Mouse (Mus musculus) hindbrain, embryonic 13.5 days (tissue): Measurements from ENCODE around the gene Btg3. TPM values are rescaled to one million over a fixed set of nuclear protein-coding genes. Genes with fewer than 3 reads are reported as not detected.

Source experiments
- ATAC-seq: fragments of 200-750 bp; cut with Nextera tagmentation; 2 replicates; pipeline ENCODE4 v1.8.0; 2017; ENCODE audit warnings: moderate TSS enrichment; ENCODE audit not compliant: low FRiP score
- H3K27ac ChIP-seq: fragments of 300-500 bp; sonication (generic); 2 replicates; pipeline ENCODE4 v1.5.1; 2015; ENCODE audit warnings: inconsistent platforms, mild to moderate bottlenecking, moderate library complexity
- H3K27me3 ChIP-seq: fragments of 300-500 bp; sonication (generic); 2 replicates; pipeline ENCODE4 v1.6.1; 2015; ENCODE audit warnings: mild to moderate bottlenecking, inconsistent platforms
- H3K36me3 ChIP-seq: fragments of 300-500 bp; sonication (generic); 2 replicates; pipeline ENCODE4 v1.6.1; 2015; ENCODE audit warnings: mild to moderate bottlenecking, inconsistent platforms
- H3K4me1 ChIP-seq: fragments of 300-500 bp; sonication (generic); replicated peaks from 2 replicates; pipeline ENCODE4 v1.6.1; 2015; ENCODE audit warnings: inconsistent platforms
- H3K4me2 ChIP-seq: fragments of 300-500 bp; sonication (generic); 2 replicates; pipeline ENCODE4 v1.6.1; 2015; ENCODE audit warnings: inconsistent platforms, mild to moderate bottlenecking, moderate library complexity
- H3K4me3 ChIP-seq: fragments of 300-500 bp; sonication (generic); 2 replicates; pipeline ENCODE4 v1.5.1; 2015; ENCODE audit warnings: mild to moderate bottlenecking, inconsistent platforms
- H3K9ac ChIP-seq: fragments of 300-500 bp; sonication (generic); 2 replicates; pipeline ENCODE4 v1.6.1; 2015; ENCODE audit warnings: mild to moderate bottlenecking, inconsistent platforms
- H3K9me3 ChIP-seq: fragments of 300-500 bp; sonication (generic); 2 replicates; pipeline ENCODE4 v1.6.1; 2016; ENCODE audit warnings: inconsistent platforms
- WGBS: fragments of 180-500 bp; shearing (Covaris S2); methylation state at CpG from one replicate; pipeline ENCODE4 v1.1.7; 2015; 5-methylcytosine and 5-hydroxymethylcytosine counted together
- polyA plus RNA-seq: library from polyadenylated mRNA; unstranded; fragments of >200 nt; fragmentation: Nextera tagmentation; extraction: Ambion mirVana; gene quantifications from 2 replicates; pipeline ENCODE4 v1.2.1, GENCODE M21; 2015

The Btg3 gene
- polyA plus RNA-seq, result 22.4 and 26.1 TPM in 2 replicates

GRCm38 (mm10) chr16:78376745-78377570, at the start of gene Btg3:
Gene Btg3 (minus strand): TSS chr16:78377192.
- peak within 1 kb of the TSS; percentile 75 for H3K27ac ChIP-seq
- H3K27me3 ChIP-seq, result no peaks in the 10 kb centered on the region
- peak within 1 kb of the TSS; percentile 85 for H3K9ac ChIP-seq
- H3K4me2 ChIP-seq, result peak within 1 kb of the TSS; percentile 66
- ATAC-seq, result peak; percentile 97
- 3% methylated on average over 56 of the region's 57 CpGs for WGBS
- peaks cover 6% of the 10 kb centered on the region; the same call in 1 of the 2 replicates for H3K36me3 ChIP-seq
- peaks cover 11% of the 10 kb centered on the region for H3K4me1 ChIP-seq
- peak within 1 kb of the TSS; percentile 87 for H3K4me3 ChIP-seq
- H3K9me3 ChIP-seq, result no peaks in the 10 kb centered on the region

DNA sequence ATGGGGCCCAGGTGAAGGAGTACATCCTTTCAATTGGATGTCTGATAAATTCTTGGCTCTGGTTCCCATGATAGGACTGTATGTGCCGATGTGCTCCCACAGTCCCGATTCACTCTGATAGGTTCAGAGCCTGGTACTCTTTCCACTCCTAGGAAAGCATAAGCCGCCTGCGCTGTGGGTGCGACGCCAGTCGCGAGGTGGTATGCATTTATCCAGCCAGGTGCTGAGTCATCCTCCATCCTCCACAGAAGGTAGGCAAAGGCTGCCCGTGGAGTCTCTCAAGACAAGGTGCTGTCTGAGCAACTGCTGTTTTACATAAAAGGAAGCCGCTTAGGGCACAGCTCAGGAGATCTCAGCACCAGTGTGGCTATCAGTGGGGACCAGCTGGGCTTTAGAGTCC, 40.7 kb upstream of the Btg3 start:
- ATAC-seq, result no peak
- 69% methylated on average over 10 of the region's 10 CpGs for WGBS
- H3K4me1 ChIP-seq, result no peaks in the 10 kb centered on the region
- no peak overlapping the region for H3K4me2 ChIP-seq
- H3K36me3 ChIP-seq, result no peaks in the 10 kb centered on the region
- H3K9me3 ChIP-seq, result 0 out of 2 replicates have a peak, but pooled peaks cover 4% of the 10 kb centered on the region
- H3K27ac ChIP-seq, result no peak overlapping the region
- no peak overlapping the region for H3K9ac ChIP-seq
- H3K27me3 ChIP-seq, result no peaks in the 10 kb centered on the region
- H3K4me3 ChIP-seq, result no peak overlapping the region

DNA sequence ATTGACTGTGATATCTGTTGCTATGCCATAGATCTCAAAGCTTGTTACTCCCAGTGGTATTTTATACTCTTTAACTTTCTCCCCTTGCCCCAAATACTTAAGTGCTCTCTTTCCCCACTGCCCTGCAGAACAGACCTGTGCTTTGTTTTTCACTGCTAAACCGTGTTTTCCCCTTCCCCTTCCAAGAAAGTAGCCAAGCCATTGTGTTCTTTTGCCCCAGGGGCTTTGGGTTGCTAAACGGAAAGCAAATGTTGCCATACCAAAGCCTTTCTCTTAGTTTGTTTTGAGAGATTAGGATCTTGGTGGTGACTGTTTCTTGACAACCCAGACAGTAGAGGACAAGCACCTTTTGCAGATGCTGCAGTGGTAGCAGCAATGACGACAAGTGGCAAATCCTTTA, 39.5 kb upstream of the Btg3 start:
- H3K9me3 ChIP-seq, result 0 out of 2 replicates have a peak, but pooled peaks cover 4% of the 10 kb centered on the region
- no peak overlapping the region for H3K4me2 ChIP-seq
- H3K27ac ChIP-seq, result no peak overlapping the region
- ATAC-seq, result no peak
- no peaks in the 10 kb centered on the region for H3K36me3 ChIP-seq
- no peaks in the 10 kb centered on the region for H3K4me1 ChIP-seq
- no peaks in the 10 kb centered on the region for H3K27me3 ChIP-seq
- 13% methylated on average over 3 of the region's 3 CpGs for WGBS
- H3K4me3 ChIP-seq, result no peak overlapping the region
- no peak overlapping the region for H3K9ac ChIP-seq

DNA sequence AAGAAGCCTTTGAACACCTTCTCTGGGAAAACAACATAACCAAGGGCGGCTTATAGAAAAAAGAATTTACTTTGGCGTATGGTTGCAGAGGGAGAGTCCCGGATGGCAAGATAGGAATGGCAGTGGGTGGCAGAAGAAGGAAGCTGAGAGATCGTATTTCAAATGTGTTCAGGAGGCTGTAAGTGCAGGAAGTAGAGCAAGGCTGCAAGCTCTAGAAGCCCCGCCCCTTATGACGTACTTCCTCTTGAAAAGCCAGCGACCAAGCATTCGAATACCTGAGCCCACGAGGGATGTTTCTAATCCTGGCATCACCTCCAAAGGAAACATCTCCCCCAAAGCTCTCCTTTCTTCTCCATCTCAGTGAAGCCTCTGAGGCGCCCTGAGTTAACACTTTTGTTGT, 33.0 kb upstream of the Btg3 start:
- Histone ChIP-seq H3K27ac (no peak overlapping the region), H3K9ac (no peak overlapping the region), H3K27me3 (no peaks in the 10 kb centered on the region), H3K36me3 (no peaks in the 10 kb centered on the region), H3K9me3 (0 out of 2 replicates have a peak, but pooled peaks cover 4% of the 10 kb centered on the region), H3K4me3 (no peak overlapping the region), H3K4me1 (no peaks in the 10 kb centered on the region), H3K4me2 (no peak overlapping the region)
- 93% methylated on average over 10 of the region's 10 CpGs for WGBS
- no peak for ATAC-seq

- Histone ChIP-seq H3K4me3 (no peak overlapping the region), H3K9ac (no peak overlapping the region), H3K4me1 (no peaks in the 10 kb centered on the region), H3K9me3 (no peaks in the 10 kb centered on the region), H3K27ac (no peak overlapping the region), H3K4me2 (no peak overlapping the region), H3K36me3 (no peaks in the 10 kb centered on the region), H3K27me3 (no peaks in the 10 kb centered on the region)
- ATAC-seq, result no peak
- 91% methylated on average over 6 of the region's 6 CpGs for WGBS
Observed at GRCm38 (mm10) chr16:78407855-78408254, 30.9 kb upstream of the Btg3 start.

GRCm38 (mm10) chr16:78406657-78407056, 29.7 kb upstream of the Btg3 start:
- H3K4me1 ChIP-seq, result no peaks in the 10 kb centered on the region
- no peaks in the 10 kb centered on the region for H3K27me3 ChIP-seq
- H3K9me3 ChIP-seq, result no peaks in the 10 kb centered on the region
- H3K36me3 ChIP-seq, result no peaks in the 10 kb centered on the region
- WGBS, result 84% methylated on average over 2 of the region's 2 CpGs
- no peak overlapping the region for H3K4me3 ChIP-seq
- no peak overlapping the region for H3K9ac ChIP-seq
- no peak for ATAC-seq
- H3K4me2 ChIP-seq, result no peak overlapping the region
- no peak overlapping the region for H3K27ac ChIP-seq

- H3K27me3 ChIP-seq, result no peaks in the 10 kb centered on the region
- H3K4me3 ChIP-seq, result no peak overlapping the region
- H3K9ac ChIP-seq, result no peak overlapping the region
- no peak for ATAC-seq
- WGBS, result 62% methylated on average over 2 of the region's 2 CpGs
- no peak overlapping the region for H3K27ac ChIP-seq
- H3K9me3 ChIP-seq, result no peaks in the 10 kb centered on the region
- H3K36me3 ChIP-seq, result no peaks in the 10 kb centered on the region
- no peaks in the 10 kb centered on the region for H3K4me1 ChIP-seq
- H3K4me2 ChIP-seq, result no peak overlapping the region
Observed at GRCm38 (mm10) chr16:78402316-78402715, 25.3 kb upstream of the Btg3 start.

- H3K4me3 ChIP-seq, result no peak overlapping the region
- WGBS, result 91% methylated on average over 3 of the region's 3 CpGs
- ATAC-seq, result no peak
Observed at GRCm38 (mm10) chr16:78399423-78399822, 22.4 kb upstream of the Btg3 start.

DNA sequence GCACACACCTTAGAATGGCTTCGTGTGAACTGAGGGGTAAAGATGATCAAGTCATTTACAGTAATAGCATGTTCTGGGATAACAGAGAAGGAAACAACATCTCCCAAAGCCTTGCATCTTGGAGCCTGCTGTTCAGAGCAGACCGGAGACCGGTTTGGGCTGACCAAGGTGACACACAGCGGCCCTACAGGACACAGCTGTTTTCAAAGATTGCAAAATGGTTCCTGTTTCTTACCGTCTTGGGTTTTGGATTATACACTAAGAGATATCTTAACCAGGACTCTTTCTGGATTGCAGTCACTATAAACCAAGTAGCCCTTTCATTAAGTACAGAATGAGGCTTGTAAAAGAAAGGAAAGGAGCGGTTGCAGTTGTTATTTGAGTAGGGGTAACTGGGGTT, 21.7 kb upstream of the Btg3 start:
- Histone ChIP-seq H3K4me3 (no peak overlapping the region), H3K9ac (no peak overlapping the region), H3K4me1 (no peaks in the 10 kb centered on the region), H3K9me3 (no peaks in the 10 kb centered on the region), H3K27ac (no peak overlapping the region), H3K4me2 (no peak overlapping the region), H3K36me3 (no peaks in the 10 kb centered on the region), H3K27me3 (no peaks in the 10 kb centered on the region)
- no peak for ATAC-seq
- WGBS, result 92% methylated on average over 6 of the region's 6 CpGs

More at GRCm38 (mm10) chr16:78399423-78399822, 22.4 kb upstream of the Btg3 start:
- Histone ChIP-seq H3K9ac (no peak overlapping the region), H3K27ac (no peak overlapping the region), H3K9me3 (no peaks in the 10 kb centered on the region), H3K4me2 (no peak overlapping the region), H3K4me1 (no peaks in the 10 kb centered on the region), H3K27me3 (no peaks in the 10 kb centered on the region), H3K36me3 (no peaks in the 10 kb centered on the region)

- Histone ChIP-seq H3K36me3 (no peaks in the 10 kb centered on the region), H3K9me3 (no peaks in the 10 kb centered on the region), H3K4me3 (no peak overlapping the region), H3K4me2 (no peak overlapping the region), H3K27me3 (no peaks in the 10 kb centered on the region), H3K27ac (no peak overlapping the region), H3K4me1 (no peaks in the 10 kb centered on the region; the same call in 1 of the 2 replicates), H3K9ac (no peak overlapping the region)
- ATAC-seq, result no peak
- 69% methylated on average over 2 of the region's 2 CpGs for WGBS
Observed at GRCm38 (mm10) chr16:78391354-78391753, 14.4 kb upstream of the Btg3 start.

DNA sequence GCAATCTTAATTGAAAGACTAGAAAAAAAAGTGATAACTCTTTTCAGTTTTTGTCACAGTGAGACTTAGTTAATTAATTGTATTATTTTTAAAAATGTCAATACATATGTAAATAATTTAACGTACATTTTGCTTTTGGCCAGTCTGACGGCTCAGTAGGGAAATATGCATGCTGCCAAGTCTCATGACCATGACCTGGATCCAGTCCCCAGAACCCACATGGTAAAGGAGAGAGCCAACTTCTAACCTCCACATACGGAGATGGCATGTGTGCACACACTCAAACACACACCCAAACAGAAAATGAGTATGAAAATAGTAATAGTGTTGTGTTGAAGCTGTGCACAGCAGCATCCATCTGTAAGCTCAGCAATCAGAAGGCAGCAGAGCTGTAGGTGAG, 13.0 kb upstream of the Btg3 start:
- ATAC-seq, result no peak
- Histone ChIP-seq H3K27ac (no peak overlapping the region), H3K9ac (no peak overlapping the region), H3K27me3 (no peaks in the 10 kb centered on the region), H3K4me2 (no peak overlapping the region), H3K4me1 (no peaks in the 10 kb centered on the region; the same call in 1 of the 2 replicates), H3K9me3 (no peaks in the 10 kb centered on the region), H3K36me3 (no peaks in the 10 kb centered on the region), H3K4me3 (no peak overlapping the region)
- WGBS, result 92% methylated on average over 3 of the region's 3 CpGs

GRCm38 (mm10) chr16:78389122-78389521, 12.1 kb upstream of the Btg3 start:
- H3K36me3 ChIP-seq, result no peaks in the 10 kb centered on the region
- 78% methylated on average over 4 of the region's 4 CpGs for WGBS
- no peaks in the 10 kb centered on the region; the same call in 1 of the 2 replicates for H3K4me1 ChIP-seq
- H3K27ac ChIP-seq, result no peak overlapping the region
- H3K9me3 ChIP-seq, result no peaks in the 10 kb centered on the region
- no peak overlapping the region for H3K9ac ChIP-seq
- no peaks in the 10 kb centered on the region for H3K27me3 ChIP-seq
- no peak overlapping the region for H3K4me2 ChIP-seq
- H3K4me3 ChIP-seq, result no peak overlapping the region
- ATAC-seq, result no peak

- H3K36me3 ChIP-seq, result no peaks in the 10 kb centered on the region
- no peak overlapping the region for H3K4me3 ChIP-seq
- H3K27me3 ChIP-seq, result no peaks in the 10 kb centered on the region
- H3K9me3 ChIP-seq, result no peaks in the 10 kb centered on the region
- no peak overlapping the region for H3K4me2 ChIP-seq
- peaks cover 11% of the 10 kb centered on the region for H3K4me1 ChIP-seq
- H3K27ac ChIP-seq, result no peak overlapping the region
- H3K9ac ChIP-seq, result no peak overlapping the region
- 92% methylated on average over 5 of the region's 5 CpGs for WGBS
- no peak for ATAC-seq
Observed at GRCm38 (mm10) chr16:78378493-78378892, 1.5 kb upstream of the Btg3 start.
